Mouse (Mus musculus): ENCODE results near the gene Atxn7l3. TPM values are rescaled to one million over a fixed set of nuclear protein-coding genes. Genes with fewer than 3 reads are reported as not detected.

Atxn7l3 gene
- polyA plus RNA-seq, 1 experiment from 2014 or later = 4.6 TPM

DNA sequence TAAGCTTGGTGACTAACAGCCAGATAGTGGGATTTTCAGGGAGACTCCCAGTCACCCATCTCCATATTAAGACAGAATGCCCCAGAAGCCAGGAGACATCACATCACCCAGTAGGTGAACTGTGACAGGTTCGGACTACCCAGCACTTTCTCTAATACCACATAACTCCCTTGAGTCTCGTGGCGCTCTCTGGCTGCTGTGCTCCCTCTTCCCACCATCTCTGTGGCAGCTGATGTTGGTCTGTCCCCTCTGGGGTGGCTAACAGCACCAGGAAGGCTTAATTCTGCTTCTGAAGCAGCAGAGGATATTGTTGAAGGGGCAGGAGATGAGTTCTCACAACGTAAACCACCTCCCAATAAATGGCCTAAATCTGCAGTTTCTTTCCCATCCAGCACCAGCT is 15.5 kb upstream of the Atxn7l3 start:
- no peaks in the 10 kb centered on the region for H3K27me3 ChIP-seq (ENCODE audit: insufficient read depth, low read length)
- no peaks in the 10 kb centered on the region for H3K9me3 ChIP-seq (ENCODE audit: low read length)
- H3K4me1 ChIP-seq (ENCODE audit: insufficient read depth) = peaks cover 40% of the 10 kb centered on the region
- DNase-seq (no peak), ATAC-seq (no peak)
- TF ChIP-seq EP300 (IDR thresholded peaks at IDR 0.05; ENCODE audit: low read depth) (no peak), CTCF (IDR thresholded peaks at IDR 0.05; ENCODE audit: low read depth) (no peak)
- H3K36me3 ChIP-seq (replicated peaks; ENCODE audit: insufficient read depth, low read length) = peaks cover 68% of the 10 kb centered on the region
- no peak overlapping the region for H3K4me3 ChIP-seq (ENCODE audit: low read depth, low read length)
- H3K4me2 ChIP-seq (ENCODE audit: low read depth, low read length) = no peak overlapping the region
- H3K9ac ChIP-seq (replicated peaks) = no peak overlapping the region
- H3K27ac ChIP-seq (ENCODE audit: low read depth) = 0 out of 2 replicates have a peak overlapping the region, but pooled peaks have one; percentile 7
- WGBS (ENCODE audit: insufficient replicate concordance) = 92% methylated on average over 4 of the region's 4 CpGs

- Histone ChIP-seq H3K4me3 (ENCODE audit: low read depth, low read length) (0 out of 2 replicates have a peak overlapping the region, but pooled peaks have one; percentile 0), H3K4me2 (ENCODE audit: low read depth, low read length) (peak overlapping the region; percentile 82), H3K27ac (ENCODE audit: low read depth) (peak overlapping the region; percentile 46), H3K27me3 (ENCODE audit: insufficient read depth, low read length) (no peaks in the 10 kb centered on the region), H3K36me3 (replicated peaks; ENCODE audit: insufficient read depth, low read length) (peaks cover 77% of the 10 kb centered on the region), H3K9ac (replicated peaks) (peak overlapping the region; percentile 55), H3K4me1 (ENCODE audit: insufficient read depth) (peaks cover 36% of the 10 kb centered on the region), H3K9me3 (ENCODE audit: low read length) (no peaks in the 10 kb centered on the region)
- TF ChIP-seq CTCF (IDR thresholded peaks at IDR 0.05; ENCODE audit: low read depth) = no peak
- no peak for TF ChIP-seq EP300 (IDR thresholded peaks at IDR 0.05; ENCODE audit: low read depth)
- WGBS (ENCODE audit: insufficient replicate concordance) = 65% methylated on average over 31 of the region's 38 CpGs
- DNase-seq = peak; percentile 40
- peak; percentile 3; the same call in 1 of the 2 replicates for ATAC-seq
Measured at GRCm38 (mm10) chr11:102310768-102311695, 14.6 kb upstream of the Atxn7l3 start.

- 80% methylated on average over 22 of the region's 22 CpGs for WGBS (ENCODE audit: insufficient replicate concordance)
- Histone ChIP-seq H3K27me3 (ENCODE audit: insufficient read depth, low read length) (no peaks in the 10 kb centered on the region), H3K27ac (ENCODE audit: low read depth) (peak overlapping the region; percentile 46; the same call in 1 of the 2 replicates), H3K4me1 (ENCODE audit: insufficient read depth) (peaks cover 26% of the 10 kb centered on the region), H3K36me3 (replicated peaks; ENCODE audit: insufficient read depth, low read length) (peaks cover 71% of the 10 kb centered on the region), H3K4me3 (ENCODE audit: low read depth, low read length) (peak overlapping the region; percentile 48), H3K9ac (replicated peaks) (peak overlapping the region; percentile 55), H3K9me3 (ENCODE audit: low read length) (no peaks in the 10 kb centered on the region), H3K4me2 (ENCODE audit: low read depth, low read length) (peak overlapping the region; percentile 82)
- DNase-seq (no peak), ATAC-seq (no peak)
- peak; percentile 2; the same call in 1 of the 2 replicates for TF ChIP-seq CTCF (IDR thresholded peaks at IDR 0.05; ENCODE audit: low read depth)
- no peak for TF ChIP-seq EP300 (IDR thresholded peaks at IDR 0.05; ENCODE audit: low read depth)
Measured at GRCm38 (mm10) chr11:102309821-102310617, 13.6 kb upstream of the Atxn7l3 start.

DNA sequence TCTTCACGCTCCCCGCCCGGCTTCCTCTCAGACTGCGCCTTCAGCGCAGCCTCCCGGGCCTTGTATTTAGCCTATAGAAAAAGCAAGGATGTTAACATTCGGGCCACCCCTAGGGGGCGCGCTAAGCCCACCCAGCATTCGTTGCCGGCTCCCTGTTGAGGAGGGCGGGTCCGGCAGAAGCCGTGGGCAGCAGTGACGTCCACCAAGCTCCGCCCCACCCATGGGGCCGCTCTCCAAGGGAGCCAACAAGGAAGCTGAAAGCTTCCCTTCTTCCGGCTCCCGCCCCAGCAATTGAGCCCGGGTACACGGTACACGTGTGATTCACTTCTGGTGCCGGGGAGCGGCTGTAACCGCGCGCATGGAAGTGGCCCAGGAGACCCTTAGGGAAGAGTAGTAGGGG is 12.5 kb upstream of the Atxn7l3 start:
- H3K9ac ChIP-seq (replicated peaks) = peak overlapping the region; percentile 55
- peak; percentile 99 for DNase-seq
- peak; percentile 94 for ATAC-seq
- H3K4me3 ChIP-seq (ENCODE audit: low read depth, low read length) = peak overlapping the region; percentile 48
- peak overlapping the region; percentile 82 for H3K4me2 ChIP-seq (ENCODE audit: low read depth, low read length)
- peak overlapping the region; percentile 80 for H3K27ac ChIP-seq (ENCODE audit: low read depth)
- peak; percentile 62 for TF ChIP-seq EP300 (IDR thresholded peaks at IDR 0.05; ENCODE audit: low read depth)
- TF ChIP-seq CTCF (IDR thresholded peaks at IDR 0.05; ENCODE audit: low read depth) = peak; percentile 99
- H3K27me3 ChIP-seq (ENCODE audit: insufficient read depth, low read length) = no peaks in the 10 kb centered on the region
- no peaks in the 10 kb centered on the region for H3K9me3 ChIP-seq (ENCODE audit: low read length)
- H3K36me3 ChIP-seq (replicated peaks; ENCODE audit: insufficient read depth, low read length) = peaks cover 61% of the 10 kb centered on the region
- under 1% methylated on average over 27 of the region's 27 CpGs for WGBS (ENCODE audit: insufficient replicate concordance)
- peaks cover 24% of the 10 kb centered on the region for H3K4me1 ChIP-seq (ENCODE audit: insufficient read depth)

DNA sequence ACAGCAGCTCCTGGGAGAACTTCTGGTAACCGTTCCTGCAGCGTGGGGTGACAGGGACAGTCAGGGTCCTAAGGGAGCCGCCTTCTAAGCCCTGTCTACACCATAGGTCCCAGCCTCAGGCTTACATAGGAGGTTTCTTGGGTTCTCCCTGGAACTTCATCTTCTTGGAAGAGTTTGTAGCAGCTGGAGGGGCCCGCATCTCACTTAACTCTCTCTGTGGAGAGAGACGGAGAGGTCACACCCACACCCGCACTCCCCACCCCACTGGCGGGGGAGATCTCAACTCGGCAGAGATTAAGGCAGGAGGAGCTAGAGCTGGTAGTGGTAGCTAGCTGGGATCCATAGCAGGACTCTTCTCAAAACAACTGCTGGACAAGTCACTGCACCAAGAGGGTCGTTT is 11.7 kb upstream of the Atxn7l3 start:
- peaks cover 52% of the 10 kb centered on the region for H3K36me3 ChIP-seq (replicated peaks; ENCODE audit: insufficient read depth, low read length)
- H3K4me1 ChIP-seq (ENCODE audit: insufficient read depth) = peaks cover 24% of the 10 kb centered on the region
- DNase-seq (no peak), ATAC-seq (no peak)
- H3K4me2 ChIP-seq (ENCODE audit: low read depth, low read length) = no peak overlapping the region
- TF ChIP-seq EP300 (IDR thresholded peaks at IDR 0.05; ENCODE audit: low read depth) (no peak), CTCF (IDR thresholded peaks at IDR 0.05; ENCODE audit: low read depth) (no peak)
- no peak overlapping the region for H3K9ac ChIP-seq (replicated peaks)
- WGBS (ENCODE audit: insufficient replicate concordance) = 81% methylated on average over 9 of the region's 9 CpGs
- H3K27me3 ChIP-seq (ENCODE audit: insufficient read depth, low read length) = no peaks in the 10 kb centered on the region
- H3K9me3 ChIP-seq (ENCODE audit: low read length) = no peaks in the 10 kb centered on the region
- no peak overlapping the region for H3K4me3 ChIP-seq (ENCODE audit: low read depth, low read length)
- no peak overlapping the region for H3K27ac ChIP-seq (ENCODE audit: low read depth)

GRCm38 (mm10) chr11:102305359-102305758 is 8.9 kb upstream of the Atxn7l3 start:
- no peak for TF ChIP-seq EP300 (IDR thresholded peaks at IDR 0.05; ENCODE audit: low read depth)
- no peak for TF ChIP-seq CTCF (IDR thresholded peaks at IDR 0.05; ENCODE audit: low read depth)
- Histone ChIP-seq H3K27ac (ENCODE audit: low read depth) (no peak overlapping the region), H3K9me3 (ENCODE audit: low read length) (no peaks in the 10 kb centered on the region), H3K36me3 (replicated peaks; ENCODE audit: insufficient read depth, low read length) (peaks cover 37% of the 10 kb centered on the region), H3K4me1 (ENCODE audit: insufficient read depth) (peaks cover 13% of the 10 kb centered on the region), H3K27me3 (ENCODE audit: insufficient read depth, low read length) (no peaks in the 10 kb centered on the region), H3K4me3 (ENCODE audit: low read depth, low read length) (no peak overlapping the region), H3K4me2 (ENCODE audit: low read depth, low read length) (no peak overlapping the region), H3K9ac (replicated peaks) (no peak overlapping the region)
- DNase-seq (no peak), ATAC-seq (no peak)
- WGBS (ENCODE audit: insufficient replicate concordance) = 74% methylated on average over 3 of the region's 3 CpGs

All from liver, postnatal 0 days (tissue).